Mouse (Mus musculus) gonadal fat pad, adult 2 months (tissue): Measurements from ENCODE around the gene Lias. TPM values are rescaled to one million over a fixed set of nuclear protein-coding genes. Genes with fewer than 3 reads are reported as not detected.

ENCODE experiments used
- DNase-seq: peaks from one replicate; pipeline ENCODE4 v3.0.0-alpha.2; 2012; ENCODE audit warnings: low read depth
- polyA plus RNA-seq: library from polyadenylated mRNA; depleted of rRNA; stranded (reverse); fragments of >200 nt; gene quantifications from 2 replicates; pipeline ENCODE4 v1.2.3, GENCODE M21; 2012; rRNA removed

Lias gene
- polyA plus RNA-seq, 1 experiment = 19.9 TPM

DNA sequence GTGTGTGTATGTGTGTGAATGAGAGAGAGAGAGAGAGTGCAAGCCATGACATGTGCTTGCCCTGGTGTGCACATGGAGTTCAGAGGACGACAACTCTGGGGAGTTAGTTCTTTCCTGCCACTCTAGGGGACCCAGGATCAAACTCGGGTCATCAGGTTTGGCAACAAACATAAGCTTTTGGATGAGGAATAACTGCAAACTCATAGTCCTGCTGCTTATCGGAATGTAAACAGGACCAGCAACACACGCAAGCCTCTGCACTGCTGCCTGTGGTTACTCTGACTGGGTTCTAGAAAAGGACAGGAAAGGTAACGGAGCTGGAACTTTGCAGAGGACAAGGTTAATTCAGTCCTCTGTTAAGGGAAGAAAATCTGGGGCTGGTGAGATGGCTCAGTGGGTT, 34.0 kb downstream of the Lias start:
- DNase-seq = no peak

DNA sequence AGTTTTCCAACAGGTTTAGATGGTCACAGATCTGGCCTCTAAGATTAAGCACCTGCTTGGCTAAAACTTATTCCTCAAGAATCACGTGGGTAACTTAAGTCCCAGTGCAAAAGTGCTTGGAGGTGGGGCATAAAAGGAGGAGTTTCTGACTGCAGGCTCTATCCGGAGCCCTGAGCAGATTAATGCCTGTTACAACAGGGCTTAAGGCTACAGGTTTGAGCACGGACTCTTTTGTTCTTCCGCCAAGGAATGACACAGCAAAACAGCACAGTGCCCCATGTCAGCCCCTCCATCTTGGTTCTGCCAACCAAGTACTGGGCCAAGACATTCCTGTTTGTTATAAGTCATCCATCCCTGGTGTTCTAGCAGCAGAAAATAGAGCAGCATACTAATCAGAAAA, 37.0 kb downstream of the Lias start:
- DNase-seq = no peak

DNA sequence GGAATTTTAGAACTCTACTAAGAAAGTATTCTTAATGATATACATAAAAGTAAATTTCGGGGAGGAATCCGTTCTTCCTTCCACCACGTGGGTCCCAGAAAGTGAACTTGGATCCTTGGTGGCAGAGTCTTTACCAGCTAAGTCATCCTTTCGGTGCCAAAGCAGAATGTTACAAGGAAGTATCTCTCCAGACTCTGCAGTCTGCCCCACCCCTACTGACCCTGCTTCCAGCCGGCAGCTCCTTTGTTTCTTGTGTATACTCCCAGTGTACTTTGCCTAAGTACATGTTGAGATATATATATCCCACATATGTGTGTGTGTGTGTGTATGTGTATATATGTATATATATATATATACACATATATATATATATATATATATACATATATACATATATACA, 38.1 kb downstream of the Lias start:
- no peak for DNase-seq

DNA sequence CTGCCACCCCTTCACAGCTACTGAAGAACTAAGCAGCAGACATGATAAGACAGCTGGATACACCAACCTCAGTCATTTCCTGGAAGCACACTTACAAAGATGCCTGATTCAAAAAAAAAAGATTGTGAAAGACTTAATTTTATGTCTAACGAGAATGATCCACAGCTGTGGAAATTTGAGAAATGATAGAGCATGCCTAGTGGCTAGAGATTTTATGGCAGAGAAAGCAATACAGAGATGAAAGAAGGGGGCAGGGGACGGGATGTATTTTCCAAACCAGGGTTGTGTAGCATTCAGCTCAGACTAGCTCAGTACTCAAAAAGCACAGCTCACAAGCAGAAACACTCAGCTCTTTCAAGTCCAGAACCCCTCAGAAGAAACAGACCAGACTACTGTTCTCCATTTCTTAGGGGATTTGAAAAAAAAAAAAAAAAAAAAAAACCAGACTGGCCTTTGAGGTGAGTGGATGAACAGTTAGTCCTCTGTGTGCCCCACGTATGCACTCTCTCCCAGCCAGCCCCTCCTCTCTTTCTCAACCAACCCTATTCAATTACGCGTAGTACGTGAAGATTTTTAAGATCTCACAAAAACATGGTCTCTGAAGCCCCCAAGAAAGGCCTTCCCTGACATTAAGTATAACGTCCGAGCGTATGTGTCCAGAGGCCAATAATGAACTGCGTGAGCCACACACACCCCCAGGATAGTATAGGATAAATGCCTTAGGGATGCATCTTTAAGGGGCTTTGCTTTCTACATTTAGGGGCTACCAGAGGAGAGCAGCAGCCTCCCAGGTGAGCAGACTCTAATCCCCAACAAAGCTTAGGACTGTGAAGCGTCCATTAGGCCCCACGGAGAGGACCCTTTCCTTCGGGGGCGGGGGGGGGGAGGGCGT, 43.4 kb downstream of the Lias start:
- no peak for DNase-seq

DNA sequence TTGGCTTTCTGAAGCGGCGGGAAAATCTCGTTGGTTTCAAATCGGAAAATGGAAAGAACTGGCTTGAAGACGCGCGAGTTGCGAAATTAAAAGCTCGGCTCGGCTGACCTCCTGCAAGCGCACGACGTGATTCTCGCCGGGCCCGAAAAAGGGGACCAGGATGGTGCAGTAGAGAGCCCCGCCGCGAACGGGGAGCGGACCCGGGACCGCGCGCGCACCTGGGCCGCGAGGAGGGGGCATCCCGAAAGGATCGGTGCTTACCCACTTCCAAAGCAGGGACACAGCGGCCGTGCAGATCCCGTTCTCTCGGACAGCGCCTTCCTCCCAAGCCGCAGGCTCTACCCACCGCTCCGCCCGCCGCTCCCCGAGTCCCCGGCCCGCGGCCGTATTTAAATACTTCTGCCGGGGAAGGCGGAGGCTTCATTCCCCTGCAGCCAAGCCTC, 44.1 kb downstream of the Lias start:
- DNase-seq = no peak

DNA sequence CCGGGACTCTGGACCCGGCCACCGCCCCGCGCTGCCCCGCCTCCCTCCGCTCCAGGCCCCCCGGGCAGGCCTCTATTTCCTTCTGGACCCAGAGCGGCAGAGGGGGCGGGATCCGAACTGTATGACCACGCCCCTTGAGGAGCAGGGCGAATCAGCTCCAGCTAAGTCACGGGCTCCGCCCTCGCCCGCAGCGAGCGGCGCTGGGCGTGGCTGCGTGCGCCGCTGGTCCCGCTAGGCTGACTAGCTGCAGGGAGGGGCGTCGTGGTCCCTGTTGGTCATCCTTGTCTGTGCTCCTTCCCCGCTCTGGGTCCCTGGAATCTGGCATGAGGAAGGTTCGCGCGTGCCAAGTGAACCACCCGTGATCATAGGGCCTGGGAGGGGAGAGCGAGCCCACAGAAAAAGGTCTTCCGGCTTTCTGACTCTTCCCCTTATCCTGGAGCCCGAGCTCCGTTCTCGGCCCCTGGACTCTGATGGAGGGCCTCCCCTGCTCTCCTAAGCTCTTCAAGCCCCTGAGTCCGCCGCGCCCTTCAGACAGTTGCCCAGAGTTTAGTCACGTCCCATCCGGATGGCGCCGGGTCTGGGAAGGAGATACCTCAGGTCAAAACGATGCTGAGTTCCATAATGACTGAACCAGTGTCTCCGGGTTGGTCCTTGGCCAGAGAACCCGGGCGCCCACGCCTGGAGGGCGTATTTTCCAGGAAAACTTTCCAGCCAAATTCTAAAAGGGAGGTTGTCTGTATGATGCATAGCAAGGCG, 44.7 kb downstream of the Lias start, which contains the start of gene Ugdh:
Ugdh (minus strand) TSS at position 144 of the 756 bp plus-strand sequence.
- peak; percentile 57 for DNase-seq

DNA sequence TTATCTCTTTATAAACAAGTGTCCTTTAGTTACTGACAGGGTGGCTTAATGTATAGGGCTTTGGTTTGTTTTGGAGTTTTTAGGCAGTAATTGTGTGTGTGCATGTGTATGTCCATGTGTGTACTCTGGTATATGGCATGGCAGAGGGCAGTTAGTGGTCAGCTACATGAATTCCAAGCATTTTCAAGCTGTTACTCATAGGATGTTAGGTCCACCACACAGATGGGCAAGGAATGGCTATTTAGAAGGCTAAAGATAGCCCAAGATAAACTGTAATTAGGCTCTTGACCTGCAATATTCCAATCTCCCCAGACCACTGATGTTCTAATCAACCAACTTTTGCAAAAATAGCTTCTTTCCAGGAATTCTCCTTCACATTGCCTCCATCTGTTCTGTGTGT, 46.7 kb downstream of the Lias start:
- DNase-seq = no peak

DNA sequence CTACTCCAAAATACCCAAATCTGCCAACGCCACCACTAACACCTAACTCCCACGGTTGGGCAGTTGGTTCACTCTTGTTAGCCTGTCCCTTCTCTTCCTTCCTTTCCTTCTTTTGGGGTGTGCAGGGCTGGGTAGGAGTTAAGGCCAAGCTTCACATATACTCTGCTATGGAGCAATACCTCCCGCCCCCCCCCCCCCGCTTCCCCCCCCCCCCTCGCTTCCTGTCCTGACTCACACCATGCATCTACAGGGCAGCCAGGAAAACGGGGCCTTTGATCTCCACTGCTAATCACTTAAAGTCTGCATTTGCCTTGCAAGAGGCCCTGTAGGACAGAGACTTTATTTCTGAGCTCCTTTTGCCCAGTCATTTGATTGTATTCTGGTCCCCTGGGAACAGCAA, 53.7 kb downstream of the Lias start:
- DNase-seq = no peak

DNA sequence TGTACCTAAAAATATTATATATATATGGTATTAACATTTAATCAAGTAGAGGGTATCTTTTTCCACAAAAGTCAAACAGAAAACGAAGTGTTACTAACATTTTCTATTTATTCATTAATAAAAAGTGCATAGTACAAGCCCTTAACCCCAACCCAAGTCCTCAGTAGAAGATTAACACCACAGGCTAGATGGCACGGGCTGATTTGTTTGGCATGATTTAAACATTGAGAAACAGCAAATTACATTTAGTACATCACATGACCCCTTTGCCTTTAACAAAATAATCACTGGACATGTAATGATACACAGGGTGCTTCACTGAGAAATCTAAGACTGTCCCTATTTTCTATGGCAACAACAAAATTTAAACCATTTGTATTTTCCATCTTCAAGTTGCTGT, 55.5 kb downstream of the Lias start:
- DNase-seq = no peak

DNA sequence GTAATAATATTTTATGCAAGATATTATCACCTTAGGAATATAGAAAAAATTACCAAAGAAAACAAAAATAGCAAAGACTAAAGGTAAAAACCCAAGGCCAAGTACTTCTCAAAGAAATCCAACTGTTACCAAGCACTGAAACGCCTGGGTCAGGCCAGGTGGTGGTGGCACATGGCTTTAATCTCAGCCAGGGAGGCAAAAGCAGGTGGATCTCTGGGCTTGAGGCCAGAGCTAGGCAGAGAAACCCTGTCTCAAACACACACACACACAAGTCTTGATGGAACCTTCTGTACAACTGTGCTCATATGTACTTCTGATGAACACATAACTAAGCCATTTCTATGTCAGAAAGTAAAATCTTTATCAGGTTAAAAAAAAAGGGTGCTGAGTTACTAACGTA, 56.5 kb downstream of the Lias start:
- no peak for DNase-seq

DNA sequence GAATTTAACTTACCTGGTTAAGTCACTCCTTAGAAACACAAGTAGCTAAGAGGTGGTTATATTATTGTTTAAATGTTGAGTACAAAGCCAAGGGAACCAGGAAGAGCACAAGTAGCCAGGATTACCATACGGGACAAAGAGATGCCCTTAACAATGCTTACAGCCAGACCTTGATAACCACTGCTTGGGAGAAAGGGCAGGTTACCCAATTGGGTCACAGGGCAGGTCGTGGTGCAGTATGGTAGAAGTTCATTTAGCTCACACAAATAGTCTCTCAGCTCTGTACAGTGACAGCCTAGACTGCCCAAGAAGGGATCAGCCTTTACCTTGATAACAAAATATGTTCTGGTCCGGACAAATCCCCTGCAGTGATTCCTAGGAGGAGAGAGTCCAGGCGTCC, 57.6 kb downstream of the Lias start:
- no peak for DNase-seq

DNA sequence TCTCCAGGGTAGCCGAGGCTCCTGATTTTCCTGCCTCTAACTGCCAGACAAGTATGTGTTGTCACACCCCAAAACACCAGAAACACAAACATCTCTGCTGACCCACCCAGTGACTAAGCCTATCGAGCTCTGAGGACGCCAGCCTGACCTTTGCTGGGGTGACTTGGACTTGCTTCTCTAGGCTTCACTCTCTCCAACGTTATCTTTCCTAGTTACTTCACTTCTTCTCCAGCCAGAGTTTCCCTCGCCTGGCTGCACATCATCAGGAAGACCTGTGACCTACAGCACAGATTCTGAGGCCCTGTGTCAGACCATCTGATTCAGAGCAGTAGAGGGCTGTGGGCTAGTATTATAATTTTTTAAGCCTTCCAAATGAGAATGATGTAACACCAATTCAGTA, 63.5 kb downstream of the Lias start:
- DNase-seq = no peak

DNA sequence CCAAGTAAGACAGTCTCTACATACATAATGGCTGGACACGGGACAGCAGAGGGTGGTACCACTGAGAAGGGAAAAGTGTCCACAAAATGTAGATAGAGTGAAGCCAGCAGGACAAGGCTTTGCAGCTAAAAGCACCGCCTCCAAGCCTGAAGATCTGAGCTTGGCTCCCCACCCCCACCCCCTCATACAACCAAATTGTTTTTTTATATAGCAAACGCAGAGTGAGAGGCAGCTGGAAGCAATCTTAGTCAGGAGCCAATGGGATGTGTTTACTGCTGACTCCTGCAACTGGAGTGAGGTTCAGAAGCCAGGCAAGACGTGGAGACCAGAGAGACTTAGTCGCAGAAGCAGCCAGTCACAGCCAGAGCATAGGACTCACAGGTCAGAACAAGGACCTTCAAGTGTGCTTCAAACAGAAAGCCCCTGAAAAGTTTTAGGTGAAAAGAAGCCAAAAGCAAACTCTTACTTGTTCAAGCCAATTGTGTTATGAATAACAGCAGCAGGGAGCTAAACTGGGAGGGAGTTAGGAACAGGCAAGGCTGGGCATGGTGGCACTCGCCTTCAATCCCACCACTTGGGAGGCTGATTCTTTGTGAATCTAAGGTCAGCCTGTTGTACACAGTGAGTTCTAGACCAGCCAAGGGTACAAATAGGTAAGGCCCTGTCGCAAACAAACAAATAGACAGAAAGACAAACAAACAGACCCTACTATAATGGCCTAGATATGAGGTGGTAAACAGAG, 66.0 kb downstream of the Lias start:
- no peak for DNase-seq

DNA sequence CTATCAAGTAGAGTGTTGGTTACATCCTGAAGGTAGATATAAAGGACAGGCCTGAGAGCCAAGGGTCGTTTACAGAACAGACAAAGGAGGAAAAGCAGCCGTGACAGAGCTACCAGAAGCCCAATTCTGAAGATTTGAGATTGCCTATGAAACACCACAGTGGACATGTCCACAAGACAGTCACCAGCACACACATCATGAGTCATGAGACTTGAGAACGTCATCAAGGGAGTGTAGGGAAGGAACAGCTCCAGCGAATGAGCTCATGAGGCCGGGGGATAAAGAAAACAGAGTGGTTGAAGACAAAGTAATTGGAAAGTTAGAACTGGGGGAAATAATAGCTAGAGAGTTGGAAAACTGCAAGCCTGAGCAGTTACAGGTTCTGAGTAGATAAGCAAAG, 66.5 kb downstream of the Lias start:
- DNase-seq = no peak

DNA sequence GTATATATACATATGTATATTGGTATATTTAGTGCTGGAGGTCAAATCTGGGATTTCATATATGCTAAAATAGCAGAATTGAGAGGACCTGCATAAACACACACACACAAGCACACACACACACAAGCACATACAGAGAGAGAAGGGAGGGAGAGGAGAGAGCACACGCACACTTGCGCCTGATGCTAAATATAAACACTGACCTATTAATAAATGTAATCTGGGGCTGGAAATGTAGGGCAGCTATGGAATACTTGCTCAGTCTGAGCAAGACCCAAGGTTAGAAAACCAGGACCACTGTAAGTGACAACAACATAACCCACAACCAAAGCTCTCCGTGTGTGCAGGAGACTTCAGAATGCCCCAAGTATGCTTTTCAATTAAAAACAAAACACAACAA, 68.2 kb downstream of the Lias start:
- DNase-seq = no peak

Other genes starting within 250 kb of the Lias start
- 5.8 and 8.4 TPM in 2 replicates for gene Wdr19, start 191.8 kb upstream of the Lias start, polyA plus RNA-seq
- gene Rfc1, start 55.8 kb upstream of the Lias start, polyA plus RNA-seq = 15.1 and 16.0 TPM in 2 replicates
- 12.5 and 17.1 TPM in 2 replicates for gene Klb, start 43.2 kb upstream of the Lias start, polyA plus RNA-seq
- gene Rpl9, start 53 bp upstream of the Lias start, polyA plus RNA-seq = 480 and 495 TPM in 2 replicates
- 15.1 and 17.0 TPM in 2 replicates for gene Ugdh, start 44.5 kb downstream of the Lias start, polyA plus RNA-seq
- gene Gm43552, start 101.3 kb downstream of the Lias start, polyA plus RNA-seq = not detected in 2 replicates
- gene Smim14, start 145.7 kb downstream of the Lias start, polyA plus RNA-seq = 230 and 254 TPM in 2 replicates
- 21.0 and 25.2 TPM in 2 replicates for gene Ube2k, start 145.7 kb downstream of the Lias start, polyA plus RNA-seq